Mouse (Mus musculus) G1E (cell line): Measurements from ENCODE around the gene Psma7. TPM values are rescaled to one million over a fixed set of nuclear protein-coding genes. Genes with fewer than 3 reads are reported as not detected.

Experiments
- ATAC-seq: 2 replicates; pipeline ENCODE4 v1.8.0; 2016; ENCODE audit warnings: mild to moderate bottlenecking; ENCODE audit not compliant: insufficient number of reproducible peaks, poor library complexity, low FRiP score, severe bottlenecking; ENCODE audit errors: extremely low read depth
- DNase-seq: peaks from one replicate; pipeline ENCODE4 v3.0.0; 2012; ENCODE audit warnings: low spot score
- H3K27me3 ChIP-seq: 2 replicates; pipeline ENCODE4 v1.6.1; 2012; ENCODE audit warnings: mild to moderate bottlenecking, low read length, inconsistent platforms; ENCODE audit not compliant: insufficient read depth
- H3K36me3 ChIP-seq: replicated peaks from 2 replicates; pipeline ENCODE3; 2012; ENCODE audit warnings: mild to moderate bottlenecking, inconsistent platforms
- H3K4me1 ChIP-seq: 2 replicates; pipeline ENCODE4 v1.6.1; 2012; ENCODE audit warnings: low read depth, low read length, inconsistent platforms, mixed read lengths; ENCODE audit not compliant: insufficient read depth
- H3K4me3 ChIP-seq: 2 replicates; pipeline ENCODE4 v1.5.1; 2012; ENCODE audit warnings: low read depth, mild to moderate bottlenecking, inconsistent platforms, low read length, moderate library complexity, mixed read lengths
- H3K9me3 ChIP-seq: replicated peaks from 2 replicates; pipeline ENCODE4 v1.6.1; 2012; ENCODE audit warnings: inconsistent platforms
- CTCF ChIP-seq: IDR thresholded peaks from 2 replicates; pipeline ENCODE4 v1.5.1; 2012; ENCODE audit warnings: low read depth, low read length, inconsistent platforms, mixed read lengths
- GATA1 ChIP-seq: IDR thresholded peaks from 2 replicates; pipeline ENCODE4 v1.6.1; 2012; ENCODE audit warnings: borderline replicate concordance, low read length, inconsistent platforms, mixed read lengths
- GATA2 ChIP-seq: IDR thresholded peaks from 2 replicates; pipeline ENCODE4 v1.6.1; 2012; ENCODE audit warnings: low read depth, low read length, inconsistent platforms, borderline replicate concordance
- POLR2AphosphoS5 ChIP-seq: IDR thresholded peaks from 2 replicates; pipeline ENCODE4 v1.6.1; 2012; ENCODE audit warnings: low read depth, low read length, inconsistent platforms; ENCODE audit not compliant: insufficient replicate concordance
- TAL1 ChIP-seq: conservative IDR thresholded peaks from 2 replicates; pipeline ENCODE4 v1.6.1; 2012; ENCODE audit warnings: low read depth, low read length, inconsistent platforms, mixed read lengths
- polyA plus RNA-seq: library from polyadenylated mRNA; stranded (reverse); fragments of >175 nt; gene quantifications from 2 replicates; pipeline ENCODE4 v1.2.3, GENCODE M21; 2012
- total RNA-seq, 2 experiments: library from RNA; stranded (forward) in 1 of 2; stranded (reverse) in 1 of 2; fragments of 200-1000 nt in 1 of 2; fragments of >200 nt in 1 of 2; fragmentation: Nextera tagmentation in 1 of 2; gene quantifications; 2 replicates each; pipeline ENCODE4 v1.2.3; 2014 to 2017

Gene Psma7
- total and polyA plus RNA-seq, 3 experiments, result 94.1 to 305 (median 148) TPM

- peaks cover 36% of the 10 kb centered on the region for H3K27me3 ChIP-seq
- H3K4me1 ChIP-seq, result no peaks in the 10 kb centered on the region
- H3K36me3 ChIP-seq, result no peaks in the 10 kb centered on the region
- TF ChIP-seq GATA2, result no peak
- no peak for TF ChIP-seq GATA1
- TF ChIP-seq CTCF, result no peak
- no peak for TF ChIP-seq POLR2AphosphoS5
- no peak for TF ChIP-seq TAL1
- H3K4me3 ChIP-seq, result no peak overlapping the region
- ATAC-seq, result no peak
- no peaks in the 10 kb centered on the region for H3K9me3 ChIP-seq
- DNase-seq, result no peak
Observed at GRCm38 (mm10) chr2:180001635-180002034, 40.6 kb downstream of the Psma7 start.

- DNase-seq (no peak), ATAC-seq (no peak)
- Histone ChIP-seq H3K27me3 (peaks cover 22% of the 10 kb centered on the region), H3K4me3 (no peak overlapping the region), H3K4me1 (no peaks in the 10 kb centered on the region), H3K36me3 (no peaks in the 10 kb centered on the region), H3K9me3 (no peaks in the 10 kb centered on the region)
- TF ChIP-seq TAL1, result no peak
- no peak for TF ChIP-seq GATA2
- TF ChIP-seq CTCF, result no peak
Observed at GRCm38 (mm10) chr2:179998431-179998830, 43.8 kb downstream of the Psma7 start.

- Histone ChIP-seq H3K4me3 (no peak overlapping the region), H3K9me3 (no peaks in the 10 kb centered on the region), H3K27me3 (peaks cover 22% of the 10 kb centered on the region), H3K4me1 (no peaks in the 10 kb centered on the region; the same call in 1 of the 2 replicates), H3K36me3 (no peaks in the 10 kb centered on the region)
- ATAC-seq (no peak), DNase-seq (no peak)
- TF ChIP-seq CTCF, result no peak
- TF ChIP-seq GATA1, result no peak
- TF ChIP-seq POLR2AphosphoS5, result no peak
- TF ChIP-seq TAL1, result no peak
- no peak for TF ChIP-seq GATA2
Observed at GRCm38 (mm10) chr2:179993071-179993470, 49.2 kb downstream of the Psma7 start.

- Histone ChIP-seq H3K9me3 (no peaks in the 10 kb centered on the region), H3K4me3 (no peak overlapping the region), H3K27me3 (peaks cover 50% of the 10 kb centered on the region), H3K4me1 (no peaks in the 10 kb centered on the region; the same call in 1 of the 2 replicates), H3K36me3 (no peaks in the 10 kb centered on the region)
- no peak for DNase-seq
- no peak for ATAC-seq
- TF ChIP-seq TAL1 (no peak), POLR2AphosphoS5 (no peak), GATA2 (no peak), GATA1 (no peak), CTCF (no peak)
Observed at GRCm38 (mm10) chr2:179989098-179989497, 53.1 kb downstream of the Psma7 start.

GRCm38 (mm10) chr2:179986437-179987022 is 55.7 kb downstream of the Psma7 start:
- TF ChIP-seq POLR2AphosphoS5, result no peak
- no peak for TF ChIP-seq CTCF
- no peak for TF ChIP-seq TAL1
- no peak for TF ChIP-seq GATA1
- no peaks in the 10 kb centered on the region for H3K9me3 ChIP-seq
- ATAC-seq (no peak), DNase-seq (no peak)
- no peaks in the 10 kb centered on the region for H3K36me3 ChIP-seq
- peaks cover 60% of the 10 kb centered on the region for H3K27me3 ChIP-seq
- H3K4me3 ChIP-seq, result no peak overlapping the region
- H3K4me1 ChIP-seq, result no peaks in the 10 kb centered on the region; the same call in 1 of the 2 replicates

Other genes with a start within 250 kb of the Psma7 start
- 37.3 and 45.7 TPM in 2 replicates for gene Taf4, start 65.8 kb downstream of the Psma7 start, total RNA-seq (2014; fragmentation: Nextera tagmentation)
- 9.3 and 14.2 TPM in 2 replicates for gene Taf4, start 65.8 kb downstream of the Psma7 start, total RNA-seq (2017)
- 29.3 and 32.3 TPM in 2 replicates for gene Taf4, start 65.8 kb downstream of the Psma7 start, polyA plus RNA-seq
- gene Lsm14b, start 17.4 kb downstream of the Psma7 start, total RNA-seq (2014; fragmentation: Nextera tagmentation), result 19.9 and 27.5 TPM in 2 replicates
- 39.2 and 41.1 TPM in 2 replicates for gene Lsm14b, start 17.4 kb downstream of the Psma7 start, total RNA-seq (2017)
- gene Lsm14b, start 17.4 kb downstream of the Psma7 start, polyA plus RNA-seq, result 44.4 and 57.6 TPM in 2 replicates
- 3.7 and 4.3 TPM in 2 replicates for gene Ss18l1, start 76 bp upstream of the Psma7 start, total RNA-seq (2014; fragmentation: Nextera tagmentation)
- gene Ss18l1, start 76 bp upstream of the Psma7 start, total RNA-seq (2017), result 3.9 and 4.2 TPM in 2 replicates
- 2.4 and 2.5 TPM in 2 replicates for gene Ss18l1, start 76 bp upstream of the Psma7 start, polyA plus RNA-seq
- 11.0 and 12.3 TPM in 2 replicates for gene Mtg2, start 28.2 kb upstream of the Psma7 start, total RNA-seq (2014; fragmentation: Nextera tagmentation)
- 21.7 and 24.8 TPM in 2 replicates for gene Mtg2, start 28.2 kb upstream of the Psma7 start, total RNA-seq (2017)
- 12.9 and 14.8 TPM in 2 replicates for gene Mtg2, start 28.2 kb upstream of the Psma7 start, polyA plus RNA-seq
- not detected in 2 replicates for gene Hrh3, start 62.1 kb upstream of the Psma7 start, total RNA-seq (2014; fragmentation: Nextera tagmentation)
- gene Hrh3, start 62.1 kb upstream of the Psma7 start, total RNA-seq (2017), result 0.11 TPM in 1 of 2 replicates, not detected in the other
- not detected in 2 replicates for gene Hrh3, start 62.1 kb upstream of the Psma7 start, polyA plus RNA-seq
- gene Osbpl2, start 76.9 kb upstream of the Psma7 start, total RNA-seq (2014; fragmentation: Nextera tagmentation), result 20.9 and 25.6 TPM in 2 replicates
- 24.5 and 25.0 TPM in 2 replicates for gene Osbpl2, start 76.9 kb upstream of the Psma7 start, total RNA-seq (2017)
- gene Osbpl2, start 76.9 kb upstream of the Psma7 start, polyA plus RNA-seq, result 16.3 and 22.0 TPM in 2 replicates
- gene Adrm1, start 129.1 kb upstream of the Psma7 start, total RNA-seq (2014; fragmentation: Nextera tagmentation), result 140 and 155 TPM in 2 replicates
- 66.4 and 74.4 TPM in 2 replicates for gene Adrm1, start 129.1 kb upstream of the Psma7 start, total RNA-seq (2017)
- 554 and 822 TPM in 2 replicates for gene Adrm1, start 129.1 kb upstream of the Psma7 start, polyA plus RNA-seq
- 65.1 and 99.6 TPM in 2 replicates for gene Lama5, start 183.4 kb upstream of the Psma7 start, total RNA-seq (2014; fragmentation: Nextera tagmentation)
- 25.4 and 25.5 TPM in 2 replicates for gene Lama5, start 183.4 kb upstream of the Psma7 start, total RNA-seq (2017)
- gene Lama5, start 183.4 kb upstream of the Psma7 start, polyA plus RNA-seq, result 64.8 and 69.2 TPM in 2 replicates
- gene Rps21, start 214.9 kb upstream of the Psma7 start, total RNA-seq (2014; fragmentation: Nextera tagmentation), result 629 and 653 TPM in 2 replicates
- gene Rps21, start 214.9 kb upstream of the Psma7 start, total RNA-seq (2017), result 2,631 and 2,791 TPM in 2 replicates
- 384 and 1,622 TPM in 2 replicates for gene Rps21, start 214.9 kb upstream of the Psma7 start, polyA plus RNA-seq
- 8.7 and 12.1 TPM in 2 replicates for gene Cables2, start 231.1 kb upstream of the Psma7 start, total RNA-seq (2014; fragmentation: Nextera tagmentation)
- 9.7 and 10.9 TPM in 2 replicates for gene Cables2, start 231.1 kb upstream of the Psma7 start, total RNA-seq (2017)
- 14.5 and 23.6 TPM in 2 replicates for gene Cables2, start 231.1 kb upstream of the Psma7 start, polyA plus RNA-seq
- not detected in 2 replicates for gene Rbbp8nl, start 247.4 kb upstream of the Psma7 start, total RNA-seq (2014; fragmentation: Nextera tagmentation)
- gene Rbbp8nl, start 247.4 kb upstream of the Psma7 start, total RNA-seq (2017), result 0.11 TPM in 1 of 2 replicates, not detected in the other
- not detected in 2 replicates for gene Rbbp8nl, start 247.4 kb upstream of the Psma7 start, polyA plus RNA-seq